ENCODE assay signal across 29 mouse cellular contexts in the genomic region with DNA sequence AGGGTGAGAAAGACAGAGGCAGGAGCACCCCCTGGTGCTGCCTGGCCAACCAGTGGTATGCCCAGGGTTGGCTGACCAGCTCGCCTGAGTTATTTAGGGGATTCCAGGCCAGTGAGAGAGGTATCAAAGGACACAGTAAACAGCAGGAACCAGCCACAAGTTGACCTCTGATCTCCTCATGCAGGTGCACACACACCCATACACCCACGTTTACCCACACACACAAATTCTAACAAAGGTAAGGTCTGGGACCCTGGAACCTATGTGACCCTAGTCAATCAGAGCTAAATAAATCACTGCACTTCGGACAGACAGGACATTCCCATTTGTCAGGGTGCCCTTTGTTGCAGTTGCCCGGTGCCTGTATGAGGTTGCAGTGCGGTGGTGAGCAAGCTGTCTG.
DNase-seq lines count a peak whose midpoint lies in the region; ATAC-seq and TF ChIP-seq lines count a peak whose summit lies in the region.
"Had no signal": no experiment of that assay in that cellular context is flagged by ENCODE, and none has a peak within 500 bp of the region (broad histone marks: within the 10 kb centered on the region; RNA-seq: fewer than 3 reads in every experiment).

No protein-coding gene starts in this region.

- H3K27me3 ChIP-seq in kidney, embryonic 15.5 days: no peaks in the 10 kb centered on the region
- no peaks in the 10 kb centered on the region for H3K27me3 ChIP-seq in kidney, adult 2 months (replicated peaks; ENCODE audit: control insufficient read depth, insufficient read depth, low read length)
- H3K27me3 ChIP-seq in liver, embryonic 12.5 days (replicated peaks): no peaks in the 10 kb centered on the region
- H3K27me3 ChIP-seq in forebrain, embryonic 10.5 days (ENCODE audit: poor library complexity, severe bottlenecking): no peaks in the 10 kb centered on the region
- H3K27me3 ChIP-seq: hindbrain, embryonic 12.5 days; intestine, embryonic 15.5 days; limb, embryonic 15.5 days had no signal

- H3K27ac ChIP-seq in kidney, embryonic 15.5 days: no peak overlapping the region
- no peak overlapping the region for H3K27ac ChIP-seq in kidney, adult 2 months (ENCODE audit: insufficient read depth, low read depth, low read length)
- H3K27ac ChIP-seq in liver, embryonic 12.5 days: no peak overlapping the region
- no peak overlapping the region for H3K27ac ChIP-seq in forebrain, embryonic 10.5 days
- H3K27ac ChIP-seq: heart, embryonic 10.5 days; hindbrain, embryonic 12.5 days; hindbrain, postnatal 0 days; intestine, embryonic 15.5 days; limb, embryonic 15.5 days had no signal

- peak; percentile 17 for DNase-seq in embryo, embryonic 10.5 days (ENCODE audit: low spot score)
- DNase-seq in embryo, embryonic 11 days: no peak
- no peak for DNase-seq in kidney, adult 2 months
- no peak for DNase-seq in forebrain, embryonic 10.5 days (ENCODE audit: extremely low spot score, low spot score)
- DNase-seq: adrenal gland, adult 8-10 months; cerebellum, adult 11 months; cerebellum, adult 9-10 months; cerebellum, postnatal 36 days; gastrocnemius, postnatal 25 days; heart, adult 11 months; heart, postnatal 10 days; kidney, adult 9 months; lung, postnatal 14 days; spleen, adult 18-20 months; thymus, adult 18-20 months; thymus, postnatal 25 days had no signal

- no peak overlapping the region for H3K4me3 ChIP-seq in kidney, embryonic 15.5 days (replicated peaks)
- H3K4me3 ChIP-seq in kidney, adult 2 months (ENCODE audit: insufficient read depth, low read depth, low read length): no peak overlapping the region
- H3K4me3 ChIP-seq in liver, embryonic 12.5 days: no peak overlapping the region
- no peak overlapping the region for H3K4me3 ChIP-seq in forebrain, embryonic 10.5 days
- H3K4me3 ChIP-seq: heart, embryonic 10.5 days; hindbrain, embryonic 12.5 days; intestine, embryonic 15.5 days; limb, embryonic 15.5 days; midbrain, embryonic 10.5 days had no signal

- TF ChIP-seq CTCF in kidney, adult 2 months (conservative IDR thresholded peaks at IDR 0.05; ENCODE audit: insufficient read depth, insufficient read length, low read depth, low read length): no peak

- H3K36me3 ChIP-seq in kidney, embryonic 15.5 days: no peaks in the 10 kb centered on the region
- no peaks in the 10 kb centered on the region for H3K36me3 ChIP-seq in kidney, adult 2 months (ENCODE audit: control insufficient read depth, insufficient read depth, low read length)
- H3K36me3 ChIP-seq in liver, embryonic 12.5 days: no peaks in the 10 kb centered on the region
- H3K36me3 ChIP-seq in forebrain, embryonic 10.5 days (replicated peaks): no peaks in the 10 kb centered on the region
- H3K36me3 ChIP-seq: G1E; heart, embryonic 10.5 days; hindbrain, embryonic 12.5 days; intestine, embryonic 15.5 days; limb, embryonic 15.5 days; midbrain, embryonic 10.5 days had no signal

- no peak overlapping the region for H3K4me2 ChIP-seq in kidney, embryonic 15.5 days
- H3K4me2 ChIP-seq in liver, embryonic 12.5 days: no peak overlapping the region
- H3K4me2 ChIP-seq: hindbrain, embryonic 12.5 days; intestine, embryonic 15.5 days; limb, embryonic 15.5 days; lung, embryonic 14.5 days had no signal

- 30% methylated on average over 5 of the region's 5 CpGs for WGBS in kidney, embryonic 15.5 days
- WGBS in kidney, adult 2 months: 36% methylated on average over 5 of the region's 5 CpGs
- 59% methylated on average over 5 of the region's 5 CpGs for WGBS in liver, embryonic 12.5 days (ENCODE audit: insufficient replicate concordance)
- 62% methylated on average over 5 of the region's 5 CpGs for WGBS in forebrain, embryonic 10.5 days

- no peak for TF ChIP-seq POLR2A in kidney, adult 2 months (IDR thresholded peaks at IDR 0.05; ENCODE audit: low read depth, low read length)

- H3K9ac ChIP-seq in kidney, embryonic 15.5 days: no peak overlapping the region
- no peak overlapping the region for H3K9ac ChIP-seq in liver, embryonic 12.5 days
- H3K9ac ChIP-seq: hindbrain, embryonic 12.5 days; intestine, embryonic 15.5 days; limb, embryonic 15.5 days; lung, embryonic 14.5 days had no signal

- no peaks in the 10 kb centered on the region for H3K9me3 ChIP-seq in kidney, embryonic 15.5 days (replicated peaks)
- peaks cover 9% of the 10 kb centered on the region for H3K9me3 ChIP-seq in liver, embryonic 12.5 days (replicated peaks)
- H3K9me3 ChIP-seq in forebrain, embryonic 10.5 days: peaks cover 4% of the 10 kb centered on the region; the same call in 1 of the 2 replicates
- H3K9me3 ChIP-seq: heart, embryonic 10.5 days; intestine, embryonic 15.5 days; limb, embryonic 15.5 days had no signal

- peaks cover 5% of the 10 kb centered on the region; the same call in 1 of the 2 replicates for H3K4me1 ChIP-seq in kidney, embryonic 15.5 days
- no peaks in the 10 kb centered on the region for H3K4me1 ChIP-seq in kidney, adult 2 months (ENCODE audit: control insufficient read depth, insufficient read depth, low read length)
- H3K4me1 ChIP-seq in liver, embryonic 12.5 days: no peaks in the 10 kb centered on the region
- H3K4me1 ChIP-seq in forebrain, embryonic 10.5 days: peaks cover 12% of the 10 kb centered on the region

- ATAC-seq in kidney, embryonic 15.5 days (replicated peaks; ENCODE audit: low FRiP score): 0 out of 2 replicates have a peak, but pooled peaks have one; percentile 33
- peak; percentile 56 for ATAC-seq in liver, embryonic 12.5 days
- no peak for ATAC-seq in frontal cortex, adult (ENCODE audit: low TSS enrichment)
- ATAC-seq: forebrain, embryonic 14.5 days; hindbrain, postnatal 0 days; intestine, embryonic 15.5 days; midbrain, embryonic 16.5 days had no signal
